Mouse (Mus musculus) liver, embryonic 13.5 days (tissue): Measurements from ENCODE around the gene Ttc4. TPM values are rescaled to one million over a fixed set of nuclear protein-coding genes. Genes with fewer than 3 reads are reported as not detected.

Source experiments
- ATAC-seq: fragments of 200-750 bp; cut with Nextera tagmentation; 2 replicates; pipeline ENCODE4 v1.8.0; 2017; ENCODE audit warnings: low read depth, mild to moderate bottlenecking, moderate number of reproducible peaks, moderate library complexity
- DNase-seq: peaks from one replicate; pipeline ENCODE4 v3.0.0; 2022
- H3K27ac ChIP-seq: fragments of 300-500 bp; sonication (generic); 2 replicates; pipeline ENCODE4 v1.5.1; 2015; ENCODE audit warnings: moderate library complexity, mild to moderate bottlenecking, inconsistent platforms
- H3K27me3 ChIP-seq: fragments of 300-500 bp; sonication (generic); 2 replicates; pipeline ENCODE4 v1.6.1; 2015; ENCODE audit warnings: mild to moderate bottlenecking, inconsistent platforms
- H3K36me3 ChIP-seq: fragments of 300-500 bp; sonication (generic); 2 replicates; pipeline ENCODE4 v1.6.1; 2015; ENCODE audit warnings: mild to moderate bottlenecking, inconsistent platforms
- H3K4me1 ChIP-seq: fragments of 300-500 bp; sonication (generic); replicated peaks from 2 replicates; pipeline ENCODE4 v1.6.1; 2015; ENCODE audit warnings: inconsistent platforms
- H3K4me2 ChIP-seq: fragments of 300-500 bp; sonication (generic); 2 replicates; pipeline ENCODE4 v1.6.1; 2015; ENCODE audit warnings: inconsistent platforms, mild to moderate bottlenecking, moderate library complexity
- H3K4me3 ChIP-seq: fragments of 300-500 bp; sonication (generic); replicated peaks from 2 replicates; pipeline ENCODE4 v1.5.1; 2015; ENCODE audit warnings: mild to moderate bottlenecking, inconsistent platforms
- H3K9ac ChIP-seq: fragments of 300-500 bp; sonication (generic); 2 replicates; pipeline ENCODE4 v1.6.1; 2015; ENCODE audit warnings: mild to moderate bottlenecking, inconsistent platforms
- H3K9me3 ChIP-seq: fragments of 300-500 bp; sonication (generic); replicated peaks from 2 replicates; pipeline ENCODE4 v1.6.1; 2016; ENCODE audit warnings: inconsistent platforms
- WGBS: fragments of 180-500 bp; shearing (Covaris S2); methylation state at CpG from one replicate; pipeline ENCODE4 v1.1.7; 2015; ENCODE audit not compliant: insufficient replicate concordance; 5-methylcytosine and 5-hydroxymethylcytosine counted together
- polyA plus RNA-seq: library from polyadenylated mRNA; unstranded; fragments of >200 nt; fragmentation: Nextera tagmentation; extraction: Ambion mirVana; gene quantifications from 2 replicates; pipeline ENCODE4 v1.2.1, GENCODE M21; 2015

The Ttc4 gene
- polyA plus RNA-seq, 1 experiment from 2014 or later: 37.3 TPM

DNA sequence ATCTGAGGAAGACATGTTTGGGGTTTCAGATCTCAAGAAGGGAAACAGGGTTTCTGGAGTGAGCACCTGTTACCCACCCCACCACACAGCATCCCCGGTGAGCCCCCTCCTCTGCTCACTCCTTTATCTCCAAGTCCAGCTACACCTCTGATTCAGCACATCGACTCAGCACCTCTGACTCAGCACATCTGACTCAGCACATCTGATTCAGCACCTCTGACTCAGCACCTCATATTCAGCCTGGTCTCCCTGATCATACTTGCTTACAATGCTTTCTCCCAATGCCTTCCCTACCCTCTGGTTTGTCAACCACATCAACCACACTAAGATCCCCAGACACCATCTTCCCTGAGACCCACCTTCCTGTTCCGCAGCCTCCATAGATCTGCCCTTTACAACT, 65.2 kb downstream of the Ttc4 start:
- no peaks in the 10 kb centered on the region for H3K9me3 ChIP-seq
- peak overlapping the region; percentile 62 for H3K4me2 ChIP-seq
- ATAC-seq: peak; percentile 77
- peak overlapping the region; percentile 59 for H3K9ac ChIP-seq
- H3K4me1 ChIP-seq: peaks cover 44% of the 10 kb centered on the region
- peak; percentile 80 for DNase-seq
- H3K4me3 ChIP-seq: peak overlapping the region; percentile 18
- peak overlapping the region; percentile 87 for H3K27ac ChIP-seq
- H3K36me3 ChIP-seq: no peaks in the 10 kb centered on the region
- 30% methylated on average over 3 of the region's 3 CpGs for WGBS
- peaks cover 37% of the 10 kb centered on the region for H3K27me3 ChIP-seq

DNA sequence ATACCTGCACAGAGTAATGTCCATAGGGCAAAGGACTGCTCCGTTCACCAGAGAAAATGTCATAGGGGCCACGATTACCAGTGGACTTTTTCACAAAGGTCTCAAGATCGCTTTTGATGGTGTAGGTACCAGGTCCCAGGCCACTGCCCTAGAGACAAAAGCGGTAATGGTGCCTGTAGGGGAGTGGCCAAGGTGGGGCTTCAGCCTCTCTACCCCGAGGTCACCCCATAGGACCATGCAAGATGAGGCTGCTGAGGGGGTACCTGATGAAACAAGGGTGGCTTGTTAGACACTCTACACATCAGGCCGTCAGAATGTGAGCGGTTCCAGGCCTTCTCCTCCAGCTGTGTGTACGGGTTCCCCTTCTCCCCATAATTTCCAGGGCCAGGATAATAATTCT, 65.6 kb downstream of the Ttc4 start:
- Histone ChIP-seq H3K4me1 (peaks cover 44% of the 10 kb centered on the region), H3K4me3 (no peak overlapping the region), H3K9ac (peak overlapping the region; percentile 22; the same call in 1 of the 2 replicates), H3K4me2 (peak overlapping the region; percentile 62), H3K36me3 (no peaks in the 10 kb centered on the region), H3K9me3 (no peaks in the 10 kb centered on the region), H3K27me3 (peaks cover 37% of the 10 kb centered on the region), H3K27ac (peak overlapping the region; percentile 58)
- DNase-seq: no peak
- peak; percentile 8; the same call in 1 of the 2 replicates for ATAC-seq
- WGBS: 75% methylated on average over 8 of the region's 8 CpGs

Other genes with a start within 250 kb of the Ttc4 start
- 66.9 and 77.0 TPM in 2 replicates for gene Pcsk9, start 214.6 kb downstream of the Ttc4 start, polyA plus RNA-seq
- gene Bsnd, start 186.7 kb downstream of the Ttc4 start, polyA plus RNA-seq: not detected in 2 replicates
- 5.4 and 6.5 TPM in 2 replicates for gene Dhcr24, start 117.9 kb downstream of the Ttc4 start, polyA plus RNA-seq
- 0.24 and 0.30 TPM in 2 replicates for gene Lexm, start 61.7 kb downstream of the Ttc4 start, polyA plus RNA-seq
- gene Ttc22, start 56.5 kb downstream of the Ttc4 start, polyA plus RNA-seq: 0.03 and 0.06 TPM in 2 replicates
- 5.4 and 6.7 TPM in 2 replicates for gene Pars2, start 27.9 kb downstream of the Ttc4 start, polyA plus RNA-seq
- 0.06 and 0.15 TPM in 2 replicates for gene Mroh7, start 52.0 kb upstream of the Ttc4 start, polyA plus RNA-seq
- gene Fam151a, start 54.9 kb upstream of the Ttc4 start, polyA plus RNA-seq: 0.09 TPM in 1 of 2 replicates, not detected in the other
- gene Acot11, start 126.1 kb upstream of the Ttc4 start, polyA plus RNA-seq: 5.0 TPM in 2 replicates
- 55.5 and 64.8 TPM in 2 replicates for gene Ssbp3, start 231.8 kb upstream of the Ttc4 start, polyA plus RNA-seq